Mouse (Mus musculus) stomach, embryonic 14.5 days (tissue): ENCODE results near the gene Camta2. TPM values are rescaled to one million over a fixed set of nuclear protein-coding genes. Genes with fewer than 3 reads are reported as not detected.

Source experiments
- ATAC-seq: fragments of 200-750 bp; cut with Nextera tagmentation; 2 replicates; pipeline ENCODE4 v1.8.0; 2017; ENCODE audit warnings: low read depth, moderate TSS enrichment; ENCODE audit not compliant: insufficient number of reproducible peaks, insufficient read depth, low FRiP score
- H3K27ac ChIP-seq: fragments of 300-500 bp; sonication (generic); 2 replicates; pipeline ENCODE4 v1.5.1; 2014; ENCODE audit warnings: mild to moderate bottlenecking, low read length, moderate library complexity, mixed read lengths
- H3K27me3 ChIP-seq: fragments of 300-500 bp; sonication (generic); 2 replicates; pipeline ENCODE4 v1.6.1; 2014; ENCODE audit warnings: low read length, control low read depth, mixed read lengths; ENCODE audit not compliant: control insufficient read depth, insufficient read depth
- H3K36me3 ChIP-seq: fragments of 300-500 bp; sonication (generic); 2 replicates; pipeline ENCODE4 v1.6.1; 2014; ENCODE audit warnings: mild to moderate bottlenecking, control low read depth, low read length, moderate library complexity, mixed read lengths; ENCODE audit not compliant: control insufficient read depth, insufficient read depth
- H3K4me1 ChIP-seq: fragments of 300-500 bp; sonication (generic); 2 replicates; pipeline ENCODE4 v1.6.1; 2014; ENCODE audit warnings: low read length, control low read depth, mixed read lengths; ENCODE audit not compliant: control insufficient read depth, insufficient read depth
- H3K4me2 ChIP-seq: fragments of 300-500 bp; sonication (generic); replicated peaks from 2 replicates; pipeline ENCODE4 v1.6.1; 2014; ENCODE audit warnings: low read depth, low read length, control low read depth
- H3K4me3 ChIP-seq: fragments of 300-500 bp; sonication (generic); 2 replicates; pipeline ENCODE4 v1.5.1; 2014; ENCODE audit warnings: low read depth, low read length, control low read depth
- H3K9ac ChIP-seq: fragments of 300-500 bp; sonication (generic); replicated peaks from 2 replicates; pipeline ENCODE4 v1.6.1; 2014; ENCODE audit warnings: low read depth, mild to moderate bottlenecking, control low read depth, low read length, moderate library complexity, mixed read lengths
- H3K9me3 ChIP-seq: fragments of 300-500 bp; sonication (generic); 2 replicates; pipeline ENCODE4 v1.6.1; 2016; ENCODE audit warnings: low read depth, low read length, control low read depth; ENCODE audit not compliant: control insufficient read depth
- WGBS: fragments of 180-500 bp; shearing (Covaris S2); extraction: QIAGEN DNeasy Blood & Tissue Kit; methylation state at CpG from one replicate; pipeline ENCODE4 v1.1.7; 2014; 5-methylcytosine and 5-hydroxymethylcytosine counted together
- polyA plus RNA-seq: library from polyadenylated mRNA; unstranded; fragments of >200 nt; fragmentation: Nextera tagmentation; extraction: Ambion mirVana; gene quantifications from 2 replicates; pipeline ENCODE4 v1.2.1, GENCODE M21; 2014

The Camta2 gene
- polyA plus RNA-seq, 1 experiment from 2014 or later = 19.2 TPM

- 2% methylated on average over 28 of the region's 28 CpGs for WGBS
- peaks cover 36% of the 10 kb centered on the region for H3K4me1 ChIP-seq
- H3K36me3 ChIP-seq = peaks cover 56% of the 10 kb centered on the region
- H3K4me3 ChIP-seq = peak overlapping the region; percentile 72
- H3K27ac ChIP-seq = peak overlapping the region; percentile 92
- H3K27me3 ChIP-seq = no peaks in the 10 kb centered on the region
- H3K4me2 ChIP-seq = peak overlapping the region; percentile 90
- peak overlapping the region; percentile 59 for H3K9ac ChIP-seq
- ATAC-seq = no peak
- no peaks in the 10 kb centered on the region for H3K9me3 ChIP-seq
Measured at GRCm38 (mm10) chr11:70647716-70648420, 40.0 kb downstream of the Camta2 start.

- H3K9me3 ChIP-seq = no peaks in the 10 kb centered on the region
- peak within 1 kb of the TSS; percentile 90 for H3K4me2 ChIP-seq
- H3K27ac ChIP-seq = peak within 1 kb of the TSS; percentile 92
- ATAC-seq = peak; percentile 89
- H3K36me3 ChIP-seq = peaks cover 51% of the 10 kb centered on the region
- WGBS = under 1% methylated on average over 63 of the region's 63 CpGs
- H3K9ac ChIP-seq = peak within 1 kb of the TSS; percentile 66
- H3K4me3 ChIP-seq = peak within 1 kb of the TSS; percentile 72
- peaks cover 27% of the 10 kb centered on the region for H3K4me1 ChIP-seq
- no peaks in the 10 kb centered on the region for H3K27me3 ChIP-seq
Measured at GRCm38 (mm10) chr11:70646691-70647650, 40.9 kb downstream of the Camta2 start, which contains the start of the genes Rnf167 and Slc25a11. Gene Rnf167 (plus strand): TSS chr11:70647235. Gene Slc25a11 (minus strand): TSS chr11:70647479.

GRCm38 (mm10) chr11:70646259-70646555 is 41.7 kb downstream of the Camta2 start:
- H3K9ac ChIP-seq = peak overlapping the region; percentile 66
- peak overlapping the region; percentile 72 for H3K4me3 ChIP-seq
- ATAC-seq = no peak
- H3K36me3 ChIP-seq = peaks cover 44% of the 10 kb centered on the region
- no peaks in the 10 kb centered on the region for H3K9me3 ChIP-seq
- H3K27ac ChIP-seq = peak overlapping the region; percentile 73
- peak overlapping the region; percentile 75 for H3K4me2 ChIP-seq
- WGBS = 16% methylated on average over 3 of the region's 3 CpGs
- peaks cover 23% of the 10 kb centered on the region for H3K4me1 ChIP-seq
- no peaks in the 10 kb centered on the region for H3K27me3 ChIP-seq

- WGBS = 89% methylated on average over 12 of the region's 12 CpGs
- peak overlapping the region; percentile 73; the same call in 1 of the 2 replicates for H3K27ac ChIP-seq
- H3K27me3 ChIP-seq = no peaks in the 10 kb centered on the region
- H3K9ac ChIP-seq = peak overlapping the region; percentile 66
- H3K4me1 ChIP-seq = peaks cover 17% of the 10 kb centered on the region
- peak overlapping the region; percentile 75 for H3K4me2 ChIP-seq
- H3K9me3 ChIP-seq = no peaks in the 10 kb centered on the region
- ATAC-seq = no peak
- peak overlapping the region; percentile 72 for H3K4me3 ChIP-seq
- H3K36me3 ChIP-seq = peaks cover 39% of the 10 kb centered on the region
Measured at GRCm38 (mm10) chr11:70645461-70646258, 42.2 kb downstream of the Camta2 start.

GRCm38 (mm10) chr11:70644564-70645103 is 43.3 kb downstream of the Camta2 start:
- 92% methylated on average over 8 of the region's 8 CpGs for WGBS
- Histone ChIP-seq H3K27ac (no peak overlapping the region), H3K4me2 (no peak overlapping the region), H3K9me3 (no peaks in the 10 kb centered on the region), H3K36me3 (peaks cover 28% of the 10 kb centered on the region), H3K4me3 (no peak overlapping the region), H3K9ac (no peak overlapping the region), H3K4me1 (peaks cover 16% of the 10 kb centered on the region), H3K27me3 (no peaks in the 10 kb centered on the region)
- no peak for ATAC-seq

- no peak overlapping the region for H3K4me2 ChIP-seq
- 88% methylated on average over 6 of the region's 6 CpGs for WGBS
- no peaks in the 10 kb centered on the region for H3K27me3 ChIP-seq
- peaks cover 9% of the 10 kb centered on the region for H3K4me1 ChIP-seq
- H3K4me3 ChIP-seq = no peak overlapping the region
- ATAC-seq = no peak
- H3K9ac ChIP-seq = no peak overlapping the region
- H3K36me3 ChIP-seq = peaks cover 17% of the 10 kb centered on the region; the same call in 1 of the 2 replicates
- no peaks in the 10 kb centered on the region for H3K9me3 ChIP-seq
- no peak overlapping the region for H3K27ac ChIP-seq
Measured at GRCm38 (mm10) chr11:70643051-70643450, 44.9 kb downstream of the Camta2 start.

- H3K36me3 ChIP-seq = peaks cover 17% of the 10 kb centered on the region; the same call in 1 of the 2 replicates
- H3K27me3 ChIP-seq = no peaks in the 10 kb centered on the region
- H3K9ac ChIP-seq = no peak overlapping the region
- H3K9me3 ChIP-seq = no peaks in the 10 kb centered on the region
- WGBS = 83% methylated on average over 7 of the region's 7 CpGs
- no peak overlapping the region for H3K4me2 ChIP-seq
- H3K4me3 ChIP-seq = no peak overlapping the region
- ATAC-seq = no peak
- no peak overlapping the region for H3K27ac ChIP-seq
- peaks cover 9% of the 10 kb centered on the region for H3K4me1 ChIP-seq
Measured at GRCm38 (mm10) chr11:70641241-70641640, 46.7 kb downstream of the Camta2 start.
